ENCODE assay signal across 31 mouse cellular contexts in genomic region chr9:120530471-120530870, GRCm38 (mm10). TPM values are rescaled to one million over a fixed set of nuclear protein-coding genes. Genes with fewer than 3 reads are reported as not detected.
"Had no signal": no experiment of that assay in that cellular context is flagged by ENCODE, and none has a peak within 500 bp of the region (broad histone marks: within the 10 kb centered on the region; RNA-seq: fewer than 3 reads in every experiment).

No protein-coding gene starts in this region.

- H3K36me3 ChIP-seq: limb, embryonic 10.5 days; limb, embryonic 12.5 days; limb, embryonic 13.5 days; limb, embryonic 15.5 days; liver, embryonic 12.5 days; liver, embryonic 13.5 days; liver, embryonic 15.5 days; lung, embryonic 15.5 days; midbrain, embryonic 10.5 days; midbrain, embryonic 12.5 days; midbrain, embryonic 13.5 days; midbrain, embryonic 15.5 days had no signal

- H3K27ac ChIP-seq: left cerebral cortex, adult 2 months; limb, embryonic 10.5 days; limb, embryonic 12.5 days; limb, embryonic 13.5 days; limb, embryonic 15.5 days; liver, embryonic 12.5 days; liver, embryonic 13.5 days; liver, embryonic 14.5 days; liver, embryonic 15.5 days; lung, embryonic 15.5 days; macrophage; midbrain, embryonic 10.5 days; midbrain, embryonic 12.5 days; midbrain, embryonic 13.5 days; midbrain, embryonic 15.5 days had no signal

- H3K9ac ChIP-seq: limb, embryonic 12.5 days; limb, embryonic 13.5 days; limb, embryonic 15.5 days; liver, embryonic 12.5 days; liver, embryonic 13.5 days; liver, embryonic 14.5 days; liver, embryonic 15.5 days; liver, postnatal 0 days; lung, embryonic 14.5 days; lung, embryonic 15.5 days; midbrain, embryonic 12.5 days; midbrain, embryonic 13.5 days; midbrain, embryonic 15.5 days had no signal

- ATAC-seq: liver, embryonic 12.5 days; liver, postnatal 0 days; lung, postnatal 0 days; midbrain, embryonic 13.5 days; midbrain, embryonic 15.5 days had no signal

- H3K4me1 ChIP-seq: limb, embryonic 10.5 days; limb, embryonic 12.5 days; limb, embryonic 13.5 days; limb, embryonic 15.5 days; liver, embryonic 12.5 days; liver, embryonic 13.5 days; liver, embryonic 15.5 days; lung, embryonic 15.5 days; midbrain, embryonic 10.5 days; midbrain, embryonic 12.5 days; midbrain, embryonic 13.5 days; midbrain, embryonic 15.5 days had no signal

- DNase-seq: left cerebral cortex, postnatal 4 days; liver; liver, embryonic 13.5 days; liver, postnatal 0 days; lung, adult 18-20 months; lung, adult 2 months; lung, embryonic 14.5 days; lung, postnatal 10 days; lung, postnatal 14 days; lung, postnatal 36 days; lung, postnatal 4 days; midbrain, embryonic 14.5 days had no signal

- H3K27me3 ChIP-seq: limb, embryonic 12.5 days; limb, embryonic 13.5 days; limb, embryonic 15.5 days; liver, embryonic 12.5 days; liver, embryonic 13.5 days; liver, embryonic 15.5 days; lung, embryonic 15.5 days; midbrain, embryonic 12.5 days; midbrain, embryonic 13.5 days; midbrain, embryonic 15.5 days had no signal

- H3K4me3 ChIP-seq: left cerebral cortex, adult 2 months; limb, embryonic 10.5 days; limb, embryonic 12.5 days; limb, embryonic 13.5 days; limb, embryonic 15.5 days; liver, embryonic 12.5 days; liver, embryonic 13.5 days; liver, embryonic 15.5 days; lung, embryonic 15.5 days; megakaryocyte, embryonic 14.5 days; midbrain, embryonic 10.5 days; midbrain, embryonic 12.5 days; midbrain, embryonic 13.5 days; midbrain, embryonic 15.5 days; myocyte had no signal

- H3K9me3 ChIP-seq: limb, embryonic 10.5 days; limb, embryonic 15.5 days; liver, embryonic 13.5 days; liver, embryonic 15.5 days; lung, embryonic 15.5 days had no signal

- H3K4me2 ChIP-seq: limb, embryonic 12.5 days; limb, embryonic 13.5 days; limb, embryonic 15.5 days; liver, embryonic 11.5 days; liver, embryonic 12.5 days; liver, embryonic 13.5 days; liver, embryonic 15.5 days; lung, embryonic 14.5 days; lung, embryonic 15.5 days; midbrain, embryonic 12.5 days; midbrain, embryonic 13.5 days; midbrain, embryonic 15.5 days had no signal

RNA-seq across cellular contexts. Expression of gene Entpd3, which starts 9.1 kb away (rescaled TPM):
- polyA plus RNA-seq: liver, adult 2 months; liver, embryonic 12.5 days; liver, embryonic 15.5 days; liver, postnatal 0 days; macrophage had no signal
